Mouse (Mus musculus) hindbrain, embryonic 11.5 days (tissue): ENCODE measurements at regions not wholly inside any gene's neighbourhood (a gene's known extent, or its start where the extent isn't known, plus 50 kb on each side); places are given as distances from the start of the nearest gene placed in this dataset.

ENCODE experiments used
- ATAC-seq: fragments of 200-750 bp; cut with Nextera tagmentation; 2 replicates; pipeline ENCODE4 v1.8.0; 2017; ENCODE audit warnings: mild to moderate bottlenecking, moderate TSS enrichment, moderate library complexity; ENCODE audit not compliant: low FRiP score
- DNase-seq: peaks from one replicate; pipeline ENCODE4 v3.0.0-alpha.2; 2015; ENCODE audit warnings: low spot score
- H3K27ac ChIP-seq: fragments of 300-500 bp; sonication (generic); 2 replicates; pipeline ENCODE4 v1.5.1; 2014; ENCODE audit warnings: mild to moderate bottlenecking, low read depth, low read length
- H3K27me3 ChIP-seq: fragments of 300-500 bp; sonication (generic); 2 replicates; pipeline ENCODE4 v1.6.1; 2014; ENCODE audit warnings: mild to moderate bottlenecking, low read length, moderate library complexity, mixed read lengths; ENCODE audit not compliant: control insufficient read depth, insufficient read depth
- H3K36me3 ChIP-seq: fragments of 300-500 bp; sonication (generic); 2 replicates; pipeline ENCODE4 v1.6.1; 2014; ENCODE audit warnings: mild to moderate bottlenecking, low read length, moderate library complexity, mixed read lengths; ENCODE audit not compliant: control insufficient read depth, insufficient read depth
- H3K4me1 ChIP-seq: fragments of 300-500 bp; sonication (generic); replicated peaks from 2 replicates; pipeline ENCODE4 v1.6.1; 2014; ENCODE audit warnings: low read length, mixed read lengths; ENCODE audit not compliant: control insufficient read depth, insufficient read depth
- H3K4me2 ChIP-seq: fragments of 300-500 bp; sonication (generic); replicated peaks from 2 replicates; pipeline ENCODE4 v1.6.1; 2014; ENCODE audit warnings: mild to moderate bottlenecking, low read depth, low read length
- H3K4me3 ChIP-seq: fragments of 300-500 bp; sonication (generic); 2 replicates; pipeline ENCODE4 v1.5.1; 2014; ENCODE audit warnings: low read depth, low read length
- H3K9ac ChIP-seq: fragments of 300-500 bp; sonication (generic); 2 replicates; pipeline ENCODE4 v1.6.1; 2014; ENCODE audit warnings: low read depth, low read length
- H3K9me3 ChIP-seq: fragments of 300-500 bp; sonication (generic); 2 replicates; pipeline ENCODE4 v1.6.1; 2016; ENCODE audit warnings: low read length; ENCODE audit not compliant: control insufficient read depth
- WGBS: fragments of 180-500 bp; shearing (Covaris S2); extraction: QIAGEN DNeasy Blood & Tissue Kit; methylation state at CpG from one replicate; pipeline ENCODE4 v1.1.7; 2014; 5-methylcytosine and 5-hydroxymethylcytosine counted together

DNA sequence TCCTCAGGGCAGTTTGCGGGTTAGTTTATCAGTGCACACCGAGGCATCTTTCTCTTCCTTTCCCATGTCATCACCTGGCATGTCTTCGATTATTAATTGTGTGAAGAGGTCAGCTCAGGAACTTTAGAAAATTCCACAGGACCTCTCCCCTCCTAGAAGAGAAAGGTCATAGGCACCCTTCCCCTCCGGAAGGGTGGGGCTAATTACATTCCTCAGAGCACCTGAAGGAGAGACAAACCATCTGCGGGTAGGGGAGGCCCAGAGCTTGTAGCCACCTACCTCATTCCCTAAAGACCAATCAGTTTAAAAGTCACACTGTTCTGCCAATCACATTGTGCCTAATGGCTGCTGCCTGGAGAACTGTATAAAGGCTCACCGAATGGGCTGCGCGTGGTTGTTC, 114.9 kb upstream of the 9330182O14Rik start:
- peak; percentile 43; the same call in 1 of the 2 replicates for ATAC-seq
- WGBS = 79% methylated on average over 8 of the region's 8 CpGs
- Histone ChIP-seq H3K36me3 (no peaks in the 10 kb centered on the region), H3K27me3 (no peaks in the 10 kb centered on the region), H3K27ac (no peak overlapping the region), H3K4me1 (no peaks in the 10 kb centered on the region), H3K9me3 (no peaks in the 10 kb centered on the region), H3K9ac (no peak overlapping the region), H3K4me3 (no peak overlapping the region), H3K4me2 (no peak overlapping the region)
- DNase-seq = no peak

DNA sequence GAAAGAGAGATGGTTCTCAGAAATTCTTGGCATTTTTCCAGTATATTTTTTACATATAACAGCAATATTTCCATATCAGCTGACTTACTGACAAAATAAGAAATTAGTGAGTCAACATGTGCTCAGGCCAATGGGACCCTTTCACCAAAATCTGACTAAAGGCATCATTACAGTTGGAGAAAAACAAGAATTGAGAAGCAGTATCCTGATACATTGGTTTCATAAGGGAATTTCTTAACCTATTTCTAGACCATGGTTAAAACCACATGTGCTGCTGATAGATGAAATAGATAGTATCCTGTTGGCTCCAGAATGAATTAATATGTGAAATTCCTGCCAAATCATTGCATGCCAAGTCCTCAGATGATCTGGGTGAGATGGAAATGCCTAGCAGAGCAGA, 114.1 kb upstream of the 9330182O14Rik start:
- no peaks in the 10 kb centered on the region for H3K9me3 ChIP-seq
- no peaks in the 10 kb centered on the region for H3K4me1 ChIP-seq
- DNase-seq (no peak), ATAC-seq (no peak)
- H3K27ac ChIP-seq = no peak overlapping the region
- H3K9ac ChIP-seq = no peak overlapping the region
- H3K27me3 ChIP-seq = no peaks in the 10 kb centered on the region
- no peak overlapping the region for H3K4me3 ChIP-seq
- no peak overlapping the region for H3K4me2 ChIP-seq
- H3K36me3 ChIP-seq = no peaks in the 10 kb centered on the region

DNA sequence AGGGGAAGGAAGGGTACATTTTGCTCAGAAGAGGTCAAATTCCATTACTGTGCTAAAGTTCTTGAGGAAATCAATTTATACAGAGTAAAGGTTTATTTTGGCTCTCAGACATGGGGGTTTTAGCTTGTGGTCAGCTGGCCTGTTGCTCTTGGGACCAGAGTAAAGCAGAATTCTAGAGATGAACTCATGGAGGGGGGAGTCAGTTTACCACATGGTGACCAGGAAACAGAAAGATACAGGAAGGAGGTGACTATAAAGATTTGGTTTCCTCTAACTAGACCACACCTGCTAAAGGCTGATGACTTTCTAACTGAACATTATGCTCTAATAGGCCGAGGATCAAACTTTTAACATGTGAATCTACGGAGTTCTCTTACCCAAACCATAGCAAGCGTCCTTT, 113.5 kb upstream of the 9330182O14Rik start:
- Histone ChIP-seq H3K9ac (no peak overlapping the region), H3K9me3 (no peaks in the 10 kb centered on the region), H3K27me3 (no peaks in the 10 kb centered on the region), H3K4me2 (no peak overlapping the region), H3K27ac (no peak overlapping the region), H3K4me3 (no peak overlapping the region), H3K4me1 (no peaks in the 10 kb centered on the region), H3K36me3 (no peaks in the 10 kb centered on the region)
- ATAC-seq = no peak
- no peak for DNase-seq
- WGBS = 94% methylated on average over 3 of the region's 3 CpGs

DNA sequence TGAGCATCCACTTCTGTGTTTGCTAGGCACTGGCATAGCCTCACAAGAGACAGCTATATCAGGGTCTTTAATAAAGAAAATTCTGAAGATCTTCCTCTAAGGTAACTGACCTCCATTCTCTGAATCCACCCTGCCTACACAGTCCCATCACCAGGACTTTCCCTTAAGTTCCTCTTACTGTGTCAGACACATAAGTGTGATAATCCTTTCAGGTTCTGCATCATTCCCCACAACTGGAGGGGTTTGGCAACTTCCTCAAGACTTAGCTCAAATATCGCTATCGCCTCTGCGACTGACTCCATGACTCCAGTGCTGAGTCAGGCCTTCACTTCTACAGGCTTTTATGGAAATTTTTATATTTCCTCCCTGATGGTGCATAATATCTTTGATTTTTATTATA, 111.0 kb upstream of the 9330182O14Rik start:
- H3K9ac ChIP-seq = no peak overlapping the region

DNA sequence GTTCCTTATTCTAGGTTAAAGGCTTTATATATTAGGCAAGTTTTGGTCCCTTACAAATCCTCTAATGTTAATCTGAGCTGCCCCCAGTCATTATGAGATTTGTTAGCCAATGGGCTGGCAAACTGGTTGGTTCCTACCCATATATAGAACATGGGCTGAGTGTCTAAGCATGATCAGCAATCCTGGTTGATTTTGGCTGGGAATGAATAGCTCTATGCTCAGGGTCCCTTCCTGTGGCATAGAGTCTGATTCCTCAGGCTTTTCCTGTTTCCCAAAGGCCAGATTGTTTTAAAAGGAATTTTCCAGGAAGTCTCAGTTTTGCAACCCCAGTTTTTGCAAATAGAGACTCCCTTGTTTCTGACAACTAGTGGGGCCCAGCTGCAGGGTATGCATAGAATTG, 102.1 kb upstream of the 9330182O14Rik start:
- Histone ChIP-seq H3K4me1 (no peaks in the 10 kb centered on the region), H3K9ac (no peak overlapping the region), H3K9me3 (no peaks in the 10 kb centered on the region), H3K27me3 (no peaks in the 10 kb centered on the region), H3K36me3 (no peaks in the 10 kb centered on the region), H3K27ac (no peak overlapping the region), H3K4me3 (no peak overlapping the region), H3K4me2 (no peak overlapping the region)
- DNase-seq = no peak
- no peak for ATAC-seq

More for the DNA sequence above, 111.0 kb upstream of the 9330182O14Rik start:
- H3K27ac ChIP-seq = no peak overlapping the region
- H3K4me2 ChIP-seq = no peak overlapping the region
- DNase-seq (no peak), ATAC-seq (no peak)
- no peaks in the 10 kb centered on the region for H3K4me1 ChIP-seq
- no peak overlapping the region for H3K4me3 ChIP-seq
- H3K9me3 ChIP-seq = no peaks in the 10 kb centered on the region
- H3K36me3 ChIP-seq = no peaks in the 10 kb centered on the region
- 95% methylated on average over 3 of the region's 3 CpGs for whole genome bisulfite sequencing
- H3K27me3 ChIP-seq = no peaks in the 10 kb centered on the region

DNA sequence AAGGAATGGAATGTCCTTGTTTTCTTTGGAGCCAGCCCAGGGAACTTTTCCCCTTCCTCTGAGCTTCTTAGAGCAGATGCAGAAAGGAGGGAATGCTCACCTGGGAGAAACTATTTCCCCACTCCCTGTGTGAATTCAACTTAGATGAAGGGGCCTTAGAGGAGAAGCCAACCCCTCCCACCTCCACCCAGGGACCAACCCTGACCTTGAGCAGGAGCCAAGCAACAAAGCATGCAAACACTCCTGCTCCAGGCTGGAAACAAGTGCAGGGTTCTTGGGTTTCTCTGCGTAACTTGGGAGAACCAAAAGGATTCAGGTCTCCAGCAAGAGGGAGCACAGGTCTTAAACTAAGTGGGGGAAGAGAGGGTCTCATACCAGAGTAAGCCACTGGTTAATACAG, 98.0 kb upstream of the 9330182O14Rik start:
- WGBS = 100% methylated on average over 1 of the region's 1 CpGs
- Histone ChIP-seq H3K4me1 (no peaks in the 10 kb centered on the region), H3K9me3 (no peaks in the 10 kb centered on the region)

DNA sequence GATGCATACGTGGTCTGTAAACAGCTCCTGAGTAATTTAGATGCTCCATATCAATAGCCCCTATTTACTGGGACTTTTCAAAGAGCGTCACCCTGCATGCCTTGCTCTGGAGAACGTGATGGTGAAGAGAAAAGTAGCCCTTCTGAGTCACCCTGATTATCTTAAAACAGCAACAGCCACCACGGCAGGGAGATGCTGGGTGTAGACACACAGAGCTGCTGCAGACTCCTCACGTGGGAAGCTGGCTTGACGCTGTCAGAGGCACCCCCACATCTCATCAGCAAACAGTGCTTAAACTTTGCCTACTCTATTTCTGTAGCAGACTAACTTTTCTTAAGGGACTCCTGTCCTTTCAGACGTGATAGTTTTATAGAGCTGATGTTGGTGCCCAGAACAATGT, 96.9 kb upstream of the 9330182O14Rik start:
- Histone ChIP-seq H3K4me3 (no peak overlapping the region), H3K27ac (no peak overlapping the region), H3K27me3 (no peaks in the 10 kb centered on the region), H3K36me3 (no peaks in the 10 kb centered on the region), H3K9me3 (no peaks in the 10 kb centered on the region), H3K9ac (no peak overlapping the region), H3K4me1 (no peaks in the 10 kb centered on the region), H3K4me2 (no peak overlapping the region)
- 81% methylated on average over 7 of the region's 7 CpGs for WGBS
- ATAC-seq = no peak
- DNase-seq = no peak

More for the DNA sequence above, 98.0 kb upstream of the 9330182O14Rik start:
- ATAC-seq (no peak), DNase-seq (no peak)
- H3K9ac ChIP-seq = no peak overlapping the region
- no peak overlapping the region for H3K4me3 ChIP-seq
- H3K27me3 ChIP-seq = no peaks in the 10 kb centered on the region
- no peaks in the 10 kb centered on the region for H3K36me3 ChIP-seq
- no peak overlapping the region for H3K27ac ChIP-seq
- H3K4me2 ChIP-seq = no peak overlapping the region

DNA sequence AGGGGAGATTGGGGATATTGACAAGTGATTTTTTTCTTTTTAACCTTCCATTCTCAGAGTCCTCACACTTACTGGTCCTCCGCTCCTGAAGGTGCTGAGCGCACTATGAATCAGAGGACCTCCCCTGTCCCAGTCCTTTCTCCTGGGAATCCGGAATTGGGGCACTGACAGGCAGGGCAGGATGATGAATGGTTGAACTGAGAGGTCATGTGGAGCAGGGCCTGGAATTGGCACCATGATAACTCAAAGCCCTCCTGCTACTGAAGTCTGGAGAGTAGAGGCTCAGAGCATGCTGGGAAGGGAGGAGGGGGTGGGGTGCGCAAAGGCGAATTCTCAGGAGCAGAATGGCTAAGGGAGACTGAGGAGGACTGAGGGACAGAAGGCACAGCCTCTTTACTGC, 87.9 kb upstream of the 9330182O14Rik start:
- no peak overlapping the region for H3K4me2 ChIP-seq
- H3K9ac ChIP-seq = no peak overlapping the region
- WGBS = 47% methylated on average over 5 of the region's 5 CpGs
- no peak overlapping the region for H3K4me3 ChIP-seq
- peak; percentile 80 for ATAC-seq
- no peaks in the 10 kb centered on the region for H3K9me3 ChIP-seq
- peak; percentile 38 for DNase-seq
- H3K4me1 ChIP-seq = no peaks in the 10 kb centered on the region
- H3K36me3 ChIP-seq = no peaks in the 10 kb centered on the region
- no peak overlapping the region for H3K27ac ChIP-seq
- no peaks in the 10 kb centered on the region for H3K27me3 ChIP-seq

DNA sequence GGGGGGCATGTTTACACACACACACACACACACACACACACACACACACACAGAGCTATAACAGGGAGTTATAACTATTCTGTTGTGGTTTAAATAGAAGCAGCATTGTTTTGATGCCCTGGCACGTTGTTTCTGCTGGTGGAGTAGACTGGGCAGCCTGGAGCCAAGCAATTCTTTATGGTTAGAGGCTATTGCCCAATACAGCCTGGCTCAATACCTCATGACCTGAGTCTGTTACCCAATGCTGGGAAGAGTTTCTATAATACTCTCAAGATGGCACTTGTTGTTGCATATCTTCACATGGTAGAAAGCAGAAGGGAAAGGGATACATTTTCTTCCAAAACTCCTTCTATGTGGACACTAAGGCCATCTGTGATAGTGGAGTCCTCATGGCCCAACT, 87.1 kb upstream of the 9330182O14Rik start:
- Histone ChIP-seq H3K4me2 (no peak overlapping the region), H3K4me3 (no peak overlapping the region), H3K27ac (no peak overlapping the region), H3K9me3 (no peaks in the 10 kb centered on the region), H3K4me1 (no peaks in the 10 kb centered on the region), H3K27me3 (no peaks in the 10 kb centered on the region), H3K36me3 (no peaks in the 10 kb centered on the region), H3K9ac (no peak overlapping the region)
- ATAC-seq = no peak
- 79% methylated on average over 1 of the region's 1 CpGs for WGBS
- no peak for DNase-seq
